Mouse (Mus musculus) CH12.LX (cell line): ENCODE data around the gene Col4a4. TPM values are rescaled to one million over a fixed set of nuclear protein-coding genes. Genes with fewer than 3 reads are reported as not detected.

Source experiments
- DNase-seq: peaks from one replicate; pipeline ENCODE4 v3.0.0-alpha.2; 2013; ENCODE audit errors: extremely low read depth
- H3K27ac ChIP-seq: 2 replicates; pipeline ENCODE4 v1.5.1; 2012; ENCODE audit warnings: low read depth, mild to moderate bottlenecking, control low read depth, moderate library complexity; ENCODE audit not compliant: insufficient read depth
- H3K27me3 ChIP-seq: replicated peaks from 2 replicates; pipeline ENCODE3; 2012; ENCODE audit warnings: inconsistent platforms
- H3K36me3 ChIP-seq, 2 experiments: replicated peaks in 1 of 2; 2 replicates each; pipeline versions ENCODE3 to v1.6.1; 2012; ENCODE audit warnings: inconsistent platforms in 1 of 2, low read length in 1 of 2, mild to moderate bottlenecking in 1 of 2, mixed read lengths in 1 of 2, moderate library complexity in 1 of 2; ENCODE audit not compliant: control insufficient read depth in 1 of 2, insufficient read depth in 1 of 2
- H3K4me1 ChIP-seq, 2 experiments: 2 replicates each; pipeline ENCODE4 v1.6.1; 2012; ENCODE audit warnings: inconsistent platforms in 1 of 2, moderate library complexity in 1 of 2; ENCODE audit not compliant: insufficient read depth in 2 of 2, control insufficient read depth in 1 of 2
- H3K4me2 ChIP-seq: 2 replicates; pipeline ENCODE4 v1.6.1; 2012; ENCODE audit warnings: low read depth, mild to moderate bottlenecking, control low read depth; ENCODE audit not compliant: poor library complexity, insufficient read depth, severe bottlenecking
- H3K4me3 ChIP-seq, 3 experiments: fragments of 150-350 bp in 1 of 3; sonication (generic) in 1 of 3; replicated peaks in 1 of 3; 2 replicates each; pipeline versions ENCODE3 to v1.5.1; 2011 to 2012; ENCODE audit warnings: low read depth in 2 of 3, low read length in 2 of 3, mild to moderate bottlenecking in 2 of 3, moderate library complexity in 2 of 3, control low read depth in 1 of 3, improper control_type of control experiment in 1 of 3, inconsistent platforms in 1 of 3, mixed read lengths in 1 of 3; ENCODE audit not compliant: poor library complexity in 1 of 3
- H3K79me2 ChIP-seq: replicated peaks from 2 replicates; pipeline ENCODE4 v1.6.1; 2012; ENCODE audit warnings: mild to moderate bottlenecking, moderate library complexity; ENCODE audit not compliant: control insufficient read depth, poor library complexity, insufficient read depth, severe bottlenecking; ENCODE audit errors: extremely low read depth
- H3K9ac ChIP-seq: 2 replicates; pipeline ENCODE4 v1.6.1; 2012; ENCODE audit warnings: low read depth, mild to moderate bottlenecking, control low read depth, moderate library complexity; ENCODE audit not compliant: insufficient read depth
- H3K9me3 ChIP-seq: replicated peaks from 2 replicates; pipeline ENCODE3; 2012; ENCODE audit warnings: low read length, inconsistent platforms, mixed read lengths
- CHD1 ChIP-seq: IDR thresholded peaks from 2 replicates; pipeline ENCODE4 v1.6.1; 2012; ENCODE audit warnings: low read depth, low read length, improper control_type of control experiment, inconsistent platforms
- CTCF ChIP-seq, 2 experiments: IDR thresholded peaks in 1 of 2; conservative IDR thresholded peaks in 1 of 2; 2 replicates each; pipeline ENCODE4 v1.5.1; 2011 to 2012; ENCODE audit warnings: low read depth in 2 of 2, low read length in 2 of 2, improper control_type of control experiment in 1 of 2, inconsistent platforms in 1 of 2, mild to moderate bottlenecking in 1 of 2, moderate library complexity in 1 of 2
- EP300 ChIP-seq: IDR thresholded peaks from 2 replicates; pipeline ENCODE4 v1.6.1; 2011; ENCODE audit warnings: low read length, improper control_type of control experiment
- GABPA ChIP-seq: IDR thresholded peaks from 2 replicates; pipeline ENCODE4 v1.6.1; 2012; ENCODE audit warnings: low read depth, low read length, improper control_type of control experiment, inconsistent platforms; ENCODE audit not compliant: insufficient replicate concordance
- HCFC1 ChIP-seq: IDR thresholded peaks from 2 replicates; pipeline ENCODE4 v1.6.1; 2012; ENCODE audit warnings: low read depth, mild to moderate bottlenecking, inconsistent platforms, low read length, improper control_type of control experiment
- IRF4 ChIP-seq: IDR thresholded peaks from 2 replicates; pipeline ENCODE4 v1.6.1; 2014; ENCODE audit warnings: low read depth, mild to moderate bottlenecking, inconsistent platforms, low read length, improper control_type of control experiment
- JUND ChIP-seq: conservative IDR thresholded peaks from 2 replicates; pipeline ENCODE4 v1.6.1; 2011; ENCODE audit warnings: low read depth, low read length, improper control_type of control experiment
- MAFK ChIP-seq: IDR thresholded peaks from 2 replicates; pipeline ENCODE4 v1.6.1; 2011; ENCODE audit warnings: low read length, improper control_type of control experiment; ENCODE audit not compliant: insufficient replicate concordance
- MAX ChIP-seq: IDR thresholded peaks from 2 replicates; pipeline ENCODE4 v1.6.1; 2011; ENCODE audit warnings: low read length, improper control_type of control experiment
- MYC ChIP-seq: IDR thresholded peaks from 2 replicates; pipeline ENCODE4 v1.6.1; 2011; ENCODE audit warnings: low read depth, mild to moderate bottlenecking, improper control_type of control experiment, low read length
- NELFE ChIP-seq: IDR thresholded peaks from 2 replicates; pipeline ENCODE4 v1.6.1; 2011; ENCODE audit warnings: low read depth, low read length, improper control_type of control experiment
- PAX5 ChIP-seq: IDR thresholded peaks from 2 replicates; pipeline ENCODE4 v1.6.1; 2012; ENCODE audit warnings: low read length, inconsistent platforms, mixed read lengths
- RAD21 ChIP-seq: IDR thresholded peaks from 2 replicates; pipeline ENCODE4 v1.6.1; 2011; ENCODE audit warnings: low read depth, mild to moderate bottlenecking, low read length, improper control_type of control experiment, moderate library complexity
- RCOR1 ChIP-seq: conservative IDR thresholded peaks from 2 replicates; pipeline ENCODE4 v1.6.1; 2012; ENCODE audit warnings: low read depth, mild to moderate bottlenecking, inconsistent platforms, low read length, improper control_type of control experiment
- SMC3 ChIP-seq: IDR thresholded peaks from 2 replicates; pipeline ENCODE4 v1.6.1; 2011; ENCODE audit warnings: low read depth, low read length, improper control_type of control experiment
- TBP ChIP-seq: conservative IDR thresholded peaks from 2 replicates; pipeline ENCODE4 v1.6.1; 2011; ENCODE audit warnings: low read depth, low read length, improper control_type of control experiment
- UBTF ChIP-seq: IDR thresholded peaks from 2 replicates; pipeline ENCODE4 v1.6.1; 2012; ENCODE audit warnings: low read depth, mild to moderate bottlenecking, inconsistent platforms, low read length, improper control_type of control experiment, moderate library complexity
- USF1 ChIP-seq: IDR thresholded peaks from 2 replicates; pipeline ENCODE4 v1.6.1; 2014; ENCODE audit warnings: low read depth, mild to moderate bottlenecking, inconsistent platforms, low read length, improper control_type of control experiment
- USF2 ChIP-seq: conservative IDR thresholded peaks from 2 replicates; pipeline ENCODE4 v1.6.1; 2011; ENCODE audit warnings: low read depth, low read length, improper control_type of control experiment
- ZKSCAN1 ChIP-seq: IDR thresholded peaks from 2 replicates; pipeline ENCODE4 v1.6.1; 2012; ENCODE audit warnings: low read depth, inconsistent platforms, low read length, improper control_type of control experiment, borderline replicate concordance
- ZMIZ1 ChIP-seq: IDR thresholded peaks from 2 replicates; pipeline ENCODE4 v1.6.1; 2012; ENCODE audit warnings: low read depth, mild to moderate bottlenecking, inconsistent platforms, low read length, improper control_type of control experiment
- ZNF384 ChIP-seq: IDR thresholded peaks from 2 replicates; pipeline ENCODE4 v1.6.1; 2012; ENCODE audit warnings: low read depth, low read length, improper control_type of control experiment, inconsistent platforms
- dilution Hi-C: fragments of 300-500 bp; cut with MboI; formaldehyde crosslinking; loops from 2 replicates; pipeline ENCODE4 v1.14.3; 2020; ENCODE audit warnings: low sequenced_read_pairs; ENCODE audit not compliant: extremely low pct_unique_long_range_greater_than_20kb, extremely low pct_ligation_motif_present
- in situ Hi-C: fragments of 300-500 bp; cut with MboI; formaldehyde crosslinking; loops from 3 replicates; pipeline ENCODE4 v1.14.3; 2019; ENCODE audit warnings: low sequenced_read_pairs, low pct_ligation_motif_present, low pct_unique_long_range_greater_than_20kb, mixed read lengths
- polyA plus RNA-seq: library from polyadenylated mRNA; unstranded; fragments of >175 nt; gene quantifications from 2 replicates; pipeline ENCODE4 v1.2.1, GENCODE M21; 2012; ENCODE audit warnings: low read depth; ENCODE audit not compliant: insufficient read length
- total RNA-seq, 2 experiments: library from RNA; depleted of rRNA; stranded (reverse); fragments of 300-350 nt in 1 of 2; fragments of >200 nt in 1 of 2; gene quantifications; 2 replicates each; pipeline ENCODE4 v1.2.3; 2012 to 2014

Gene Col4a4
- total and polyA plus RNA-seq, 3 experiments, result under 0.01 to 0.03 TPM; not detected in 1

GRCm38 (mm10) chr1:82411521-82411920 lies 175.1 kb downstream of the Col4a4 start:
- in situ Hi-C loops (no loop called here), dilution Hi-C loops (no loop called here)
- Histone ChIP-seq H3K4me1 (peaks cover 0 to 5% of the 10 kb centered on the region in 2 experiments; a peak in 1 of 4 replicates), H3K79me2 (no peaks in the 10 kb centered on the region), H3K4me3 (no peak overlapping the region), H3K9me3 (no peaks in the 10 kb centered on the region), H3K4me2 (no peak overlapping the region), H3K27ac (no peak overlapping the region), H3K27me3 (no peaks in the 10 kb centered on the region), H3K9ac (no peak overlapping the region), H3K36me3 (peaks cover 7 to 55% of the 10 kb centered on the region in 2 experiments)
- DNase-seq, result no peak
- TF ChIP-seq USF1 (no peak), HCFC1 (no peak), RAD21 (no peak), ZKSCAN1 (no peak), RCOR1 (no peak), IRF4 (no peak), NELFE (no peak), EP300 (no peak), ZNF384 (no peak), TBP (no peak), MAFK (no peak), UBTF (no peak), USF2 (no peak), ZMIZ1 (no peak), JUND (no peak), SMC3 (no peak), PAX5 (no peak), GABPA (no peak), CHD1 (no peak), MYC (no peak)

GRCm38 (mm10) chr1:82410548-82410947 lies 176.1 kb downstream of the Col4a4 start:
- in situ Hi-C loops, result no loop called here
- Histone ChIP-seq H3K4me3 (no peak overlapping the region), H3K27ac (no peak overlapping the region), H3K27me3 (no peaks in the 10 kb centered on the region), H3K36me3 (peaks cover 7 to 52% of the 10 kb centered on the region in 2 experiments), H3K9ac (no peak overlapping the region), H3K79me2 (no peaks in the 10 kb centered on the region), H3K9me3 (no peaks in the 10 kb centered on the region), H3K4me1 (peaks cover 0 to 5% of the 10 kb centered on the region in 2 experiments; a peak in 1 of 4 replicates), H3K4me2 (no peak overlapping the region)
- TF ChIP-seq MYC (no peak), UBTF (no peak), RAD21 (no peak), MAX (no peak), CTCF (conservative IDR thresholded peaks at IDR 0.05 in 1 of 2, IDR thresholded peaks at IDR 0.05 in 1 of 2; ENCODE audit: low read depth in 2 of 2, low read length in 2 of 2) (no peak)
- DNase-seq, result no peak
- dilution Hi-C loops, result no loop called here
